In genomic region chr8:117257029-117257820, GRCm38 (mm10) we compare ENCODE assay signal across 8 mouse cellular contexts. TPM values are rescaled to one million over a fixed set of nuclear protein-coding genes. Genes with fewer than 3 reads are reported as not detected.
DNase-seq lines count a peak whose midpoint lies in the region; ATAC-seq and TF ChIP-seq lines count a peak whose summit lies in the region.

Gene Cmip (plus strand): TSS chr8:117257064.

- peaks cover 39% of the 10 kb centered on the region for H3K4me1 ChIP-seq in limb, embryonic 12.5 days (replicated peaks)

- no peaks in the 10 kb centered on the region for H3K36me3 ChIP-seq in limb, embryonic 12.5 days
- H3K36me3 ChIP-seq in myocyte (ENCODE audit: control insufficient read depth, insufficient read depth), result no peaks in the 10 kb centered on the region

- TF ChIP-seq POLR2A in myocyte (IDR thresholded peaks at IDR 0.05; ENCODE audit: insufficient read length, low read depth), result peak; percentile 15

- peak; percentile 76 to 78 for DNase-seq in B cell, adult 2 months
- DNase-seq in T-cell, adult 2 months (ENCODE audit: low spot score), result peak; percentile 34
- DNase-seq in cerebellum, postnatal 36 days, result peak; percentile 33 to 53
- no peak for DNase-seq in gastrocnemius, postnatal 25 days
- DNase-seq in thymus, postnatal 25 days, result peak; percentile 63

- peak; percentile 3 for ATAC-seq in inflammation-experienced regulatory T-cells, adult 6 months
- ATAC-seq in limb, embryonic 12.5 days (ENCODE audit: insufficient number of reproducible peaks, insufficient read depth, low FRiP score, low TSS enrichment, low read depth), result 0 out of 2 replicates have a peak, but pooled peaks have one; percentile 6

- H3K9me3 ChIP-seq in limb, embryonic 12.5 days, result no peaks in the 10 kb centered on the region

- H3K9ac ChIP-seq in limb, embryonic 12.5 days (replicated peaks), result peak within 1 kb of the TSS; percentile 91

- H3K79me2 ChIP-seq in myocyte (ENCODE audit: control insufficient read depth, insufficient read depth), result peaks cover 52% of the 10 kb centered on the region

- peak within 1 kb of the TSS; percentile 79 for H3ac ChIP-seq in myocyte (ENCODE audit: control insufficient read depth, insufficient read length)

- H3K4me2 ChIP-seq in limb, embryonic 12.5 days, result peak within 1 kb of the TSS; percentile 86
- H3K4me2 ChIP-seq in myocyte (ENCODE audit: low read depth), result peak within 1 kb of the TSS; percentile 90

- H3K27ac ChIP-seq in limb, embryonic 12.5 days, result peak within 1 kb of the TSS; percentile 89

- H3K4me3 ChIP-seq in limb, embryonic 12.5 days (replicated peaks), result peak within 1 kb of the TSS; percentile 89
- peak within 1 kb of the TSS; percentile 86 for H3K4me3 ChIP-seq in myocyte

- WGBS in limb, embryonic 12.5 days, result under 1% methylated on average over 60 of the region's 65 CpGs

- no peaks in the 10 kb centered on the region for H3K27me3 ChIP-seq in limb, embryonic 12.5 days
- H3K27me3 ChIP-seq in myocyte (ENCODE audit: control insufficient read depth, insufficient read depth, insufficient read length), result no peaks in the 10 kb centered on the region

TF ChIP-seq in myocyte, 11 proteins besides CTCF, POLR2A, EP300 and RAD21:
- TF ChIP-seq TCF12 (IDR thresholded peaks at IDR 0.05; ENCODE audit: insufficient read depth, poor library complexity, severe bottlenecking) (no peak), MYOG (IDR thresholded peaks at IDR 0.05; ENCODE audit: control insufficient read depth in 1 of 3, insufficient read depth in 1 of 3, insufficient read length in 2 of 3, low read depth in 2 of 3) (no peak), E2F4 (IDR thresholded peaks at IDR 0.05; ENCODE audit: insufficient read depth) (no peak), CEBPB (IDR thresholded peaks at IDR 0.05; ENCODE audit: insufficient read depth, poor library complexity, severe bottlenecking) (no peak), TCF3 (IDR thresholded peaks at IDR 0.05; ENCODE audit: insufficient read length, low read depth) (no peak), SRF (IDR thresholded peaks at IDR 0.05; ENCODE audit: control insufficient read depth, insufficient read length, low read depth) (no peak)

RNA-seq across cellular contexts. Expression of gene Cmip, which starts in this region (rescaled TPM):
- total RNA-seq in gastrocnemius, postnatal 25 days (2021), result 10 to 100 TPM; 10.0 to 12.9 TPM
- polyA plus RNA-seq in inflammation-experienced regulatory T-cells, adult 6 months (2017; shearing (Covaris generic)), result 10 to 100 TPM; 23.9 to 28.7 (median 25.5) TPM
- polyA plus RNA-seq in limb, embryonic 12.5 days (2016; fragmentation: Nextera tagmentation; extraction: Ambion mirVana), result 10.1 and 20.8 TPM in 2 replicates
- 23.6 TPM for polyA plus RNA-seq in myocyte (2012; fragmentation: generic; extraction: Trizol)
